Mouse (Mus musculus): ENCODE measurements around the gene Abca7. TPM values are rescaled to one million over a fixed set of nuclear protein-coding genes. Genes with fewer than 3 reads are reported as not detected.

Gene Abca7
- 3.3 and 3.4 TPM in 2 replicates for polyA plus RNA-seq (2015; fragmentation: Nextera tagmentation; extraction: Ambion mirVana)

DNA sequence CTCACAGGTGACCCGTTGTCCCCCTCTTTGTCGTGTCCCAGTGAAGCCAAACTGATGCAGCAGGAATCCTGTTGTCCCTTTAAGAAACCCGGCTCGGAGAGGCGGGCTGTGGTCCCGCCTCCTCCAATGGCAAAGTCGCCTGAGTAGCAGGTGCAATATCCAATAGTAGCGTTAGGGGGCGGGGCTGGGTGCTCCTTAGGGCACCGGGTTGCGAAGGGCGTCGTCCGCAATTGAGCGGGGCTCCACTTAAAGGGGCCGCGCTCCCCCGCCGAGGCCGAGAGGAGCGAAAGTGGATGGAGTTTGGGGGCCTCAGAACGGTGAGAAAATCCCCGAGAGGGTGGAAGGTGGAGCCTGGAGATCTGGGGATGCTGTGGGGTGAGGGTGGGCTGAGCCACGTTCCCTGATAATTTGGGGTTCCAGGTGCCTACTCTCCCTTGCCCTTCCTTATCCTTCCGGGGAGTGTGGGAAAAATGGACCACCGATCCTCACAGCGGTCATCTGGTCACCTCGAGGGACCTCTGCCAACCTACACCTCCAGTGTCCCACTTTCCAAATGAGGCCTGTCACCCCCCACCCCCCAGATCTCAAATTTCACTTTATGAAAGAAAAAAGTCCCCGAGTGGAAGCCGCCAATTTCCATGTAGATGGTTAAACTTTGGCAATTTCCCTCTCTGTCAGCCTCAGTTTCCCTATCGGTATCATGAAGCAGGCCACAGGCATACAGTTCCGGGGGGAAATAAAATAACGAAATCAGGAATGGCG is at the start of gene Abca7:
Abca7 (plus strand) TSS at position 223 of the 762 bp plus-strand sequence.
- H3K9ac ChIP-seq (ENCODE audit: low read depth, low read length) = peak within 1 kb of the TSS; percentile 68
- ATAC-seq = peak; percentile 91
- under 1% methylated on average over 34 of the region's 34 CpGs for WGBS
- H3K4me2 ChIP-seq (ENCODE audit: low read depth, low read length) = peak within 1 kb of the TSS; percentile 90
- 0 out of 2 replicates have a peak, but pooled peaks cover 2% of the 10 kb centered on the region for H3K27me3 ChIP-seq (replicated peaks; ENCODE audit: control insufficient read depth, insufficient read depth, low read length)
- H3K9me3 ChIP-seq (ENCODE audit: control insufficient read depth, low read length) = peaks cover 3% of the 10 kb centered on the region
- H3K27ac ChIP-seq (ENCODE audit: low read length) = peak within 1 kb of the TSS; percentile 62
- H3K4me3 ChIP-seq (ENCODE audit: low read length) = peak within 1 kb of the TSS; percentile 57
- peaks cover 7% of the 10 kb centered on the region for H3K4me1 ChIP-seq (ENCODE audit: control insufficient read depth, insufficient read depth, low read length)
- H3K36me3 ChIP-seq (ENCODE audit: control insufficient read depth, insufficient read depth, low read length) = peaks cover 9% of the 10 kb centered on the region

DNA sequence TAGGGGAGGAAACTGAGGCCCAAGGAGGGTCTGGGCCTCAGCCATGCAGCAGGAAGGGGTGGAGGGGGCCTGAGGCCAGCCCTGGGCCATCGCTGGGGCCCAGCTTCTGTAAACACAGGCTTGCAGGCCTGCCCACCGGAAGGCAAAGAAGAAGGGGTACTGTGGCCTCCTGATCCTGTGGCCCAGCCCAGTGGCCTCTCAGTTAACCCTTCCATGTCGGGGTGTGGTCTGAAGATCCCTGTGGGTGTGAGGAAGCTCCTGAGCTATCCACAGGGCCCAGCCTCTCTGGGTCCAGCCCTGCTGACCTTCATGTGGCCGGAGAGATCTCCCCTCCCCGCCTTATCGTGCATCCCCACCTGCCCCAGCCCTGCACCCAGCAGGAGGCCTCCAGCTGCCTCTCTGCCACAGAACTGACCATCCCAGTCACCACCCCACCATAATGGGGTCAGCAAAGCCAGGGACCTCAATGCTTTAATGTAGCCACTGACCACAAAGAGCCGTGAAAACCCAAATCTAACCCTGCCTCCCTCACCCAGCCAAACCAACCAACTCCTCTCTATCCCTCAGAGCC is 49.5 kb upstream of the Abca7 start:
- no peaks in the 10 kb centered on the region for H3K27me3 ChIP-seq (replicated peaks; ENCODE audit: control insufficient read depth, insufficient read depth, low read length)
- peak overlapping the region; percentile 56 for H3K4me2 ChIP-seq (ENCODE audit: low read depth, low read length)
- peak overlapping the region; percentile 65 for H3K9ac ChIP-seq (ENCODE audit: low read depth, low read length)
- peak overlapping the region; percentile 91 for H3K27ac ChIP-seq (ENCODE audit: low read length)
- H3K36me3 ChIP-seq (ENCODE audit: control insufficient read depth, insufficient read depth, low read length) = peaks cover 18% of the 10 kb centered on the region
- peak; percentile 47 for ATAC-seq
- no peaks in the 10 kb centered on the region for H3K9me3 ChIP-seq (ENCODE audit: control insufficient read depth, low read length)
- H3K4me3 ChIP-seq (ENCODE audit: low read length) = peak overlapping the region; percentile 24
- peaks cover 40% of the 10 kb centered on the region for H3K4me1 ChIP-seq (ENCODE audit: control insufficient read depth, insufficient read depth, low read length)
- 22% methylated on average over 7 of the region's 7 CpGs for WGBS

DNA sequence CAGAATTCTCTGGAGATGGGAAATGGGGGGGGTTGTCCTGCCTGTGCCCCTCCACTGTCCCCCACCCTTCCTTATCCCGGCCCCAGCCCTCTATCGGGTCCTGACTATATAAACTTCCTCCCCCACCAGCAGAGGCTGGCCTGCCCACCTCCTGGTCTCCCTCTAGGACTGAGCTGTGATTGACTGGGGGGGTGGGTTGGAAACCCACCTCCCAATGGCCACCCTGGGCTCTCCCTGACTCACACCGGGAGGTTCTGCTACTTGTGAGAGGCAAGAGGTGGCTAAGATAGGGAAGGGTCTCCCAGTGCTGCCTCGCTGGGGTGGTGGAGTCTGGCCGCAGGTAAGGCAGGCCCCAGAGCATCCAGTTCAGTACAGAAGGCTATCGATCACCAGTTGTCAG is 48.8 kb upstream of the Abca7 start:
- peaks cover 40% of the 10 kb centered on the region for H3K4me1 ChIP-seq (ENCODE audit: control insufficient read depth, insufficient read depth, low read length)
- no peak overlapping the region for H3K4me2 ChIP-seq (ENCODE audit: low read depth, low read length)
- H3K27me3 ChIP-seq (replicated peaks; ENCODE audit: control insufficient read depth, insufficient read depth, low read length) = no peaks in the 10 kb centered on the region
- no peak overlapping the region for H3K4me3 ChIP-seq (ENCODE audit: low read length)
- no peak for ATAC-seq
- 59% methylated on average over 6 of the region's 6 CpGs for WGBS
- peak overlapping the region; percentile 65; the same call in 1 of the 2 replicates for H3K9ac ChIP-seq (ENCODE audit: low read depth, low read length)
- H3K36me3 ChIP-seq (ENCODE audit: control insufficient read depth, insufficient read depth, low read length) = peaks cover 19% of the 10 kb centered on the region
- no peaks in the 10 kb centered on the region for H3K9me3 ChIP-seq (ENCODE audit: control insufficient read depth, low read length)
- H3K27ac ChIP-seq (ENCODE audit: low read length) = peak overlapping the region; percentile 91

DNA sequence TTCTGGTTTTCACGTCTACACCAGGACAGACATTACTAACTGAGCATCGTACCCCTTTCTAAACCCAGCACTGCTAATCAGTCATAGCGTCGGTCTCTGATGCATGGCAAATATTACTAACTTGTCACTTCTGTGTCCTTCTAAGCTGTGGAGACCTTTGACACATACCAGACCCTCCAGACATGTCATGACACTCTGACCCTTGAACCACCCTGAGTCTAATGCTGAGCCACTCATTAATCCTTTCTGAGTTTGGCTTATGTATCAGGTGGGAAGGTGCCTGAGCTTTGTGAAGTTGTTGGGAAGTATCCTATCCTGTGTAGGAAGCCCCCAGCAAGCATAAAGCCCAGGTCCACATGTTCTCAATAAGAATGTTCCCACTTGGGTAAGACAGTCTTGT is 46.4 kb upstream of the Abca7 start:
- peak overlapping the region; percentile 2; the same call in 1 of the 2 replicates for H3K9ac ChIP-seq (ENCODE audit: low read depth, low read length)
- 67% methylated on average over 4 of the region's 4 CpGs for WGBS
- H3K4me2 ChIP-seq (ENCODE audit: low read depth, low read length) = no peak overlapping the region
- H3K27me3 ChIP-seq (replicated peaks; ENCODE audit: control insufficient read depth, insufficient read depth, low read length) = no peaks in the 10 kb centered on the region
- peaks cover 22% of the 10 kb centered on the region for H3K36me3 ChIP-seq (ENCODE audit: control insufficient read depth, insufficient read depth, low read length)
- H3K9me3 ChIP-seq (ENCODE audit: control insufficient read depth, low read length) = no peaks in the 10 kb centered on the region
- peaks cover 27% of the 10 kb centered on the region for H3K4me1 ChIP-seq (ENCODE audit: control insufficient read depth, insufficient read depth, low read length)
- no peak overlapping the region for H3K27ac ChIP-seq (ENCODE audit: low read length)
- ATAC-seq = no peak
- H3K4me3 ChIP-seq (ENCODE audit: low read length) = no peak overlapping the region

DNA sequence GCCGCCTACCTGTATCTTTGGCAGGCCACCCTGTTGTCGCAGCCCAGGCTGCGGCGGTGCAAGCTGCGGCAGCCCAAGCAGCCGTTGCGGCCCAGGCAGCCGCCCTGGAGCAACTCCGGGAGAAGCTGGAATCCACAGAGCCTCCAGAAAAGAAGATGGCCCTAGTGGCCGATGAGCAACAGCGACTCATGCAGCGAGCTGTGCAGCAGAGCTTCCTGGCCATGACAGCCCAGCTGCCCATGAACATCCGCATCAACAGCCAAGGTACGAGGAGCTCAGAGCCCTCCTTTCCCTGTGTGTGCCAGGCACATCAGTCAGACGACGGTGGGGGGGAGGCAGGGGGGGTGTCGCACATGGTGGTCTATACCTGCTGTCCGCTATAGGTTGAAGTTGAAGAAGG is 45.6 kb upstream of the Abca7 start:
- H3K27me3 ChIP-seq (replicated peaks; ENCODE audit: control insufficient read depth, insufficient read depth, low read length) = no peaks in the 10 kb centered on the region
- no peak overlapping the region for H3K4me3 ChIP-seq (ENCODE audit: low read length)
- H3K9ac ChIP-seq (ENCODE audit: low read depth, low read length) = no peak overlapping the region
- no peak for ATAC-seq
- no peak overlapping the region for H3K4me2 ChIP-seq (ENCODE audit: low read depth, low read length)
- no peaks in the 10 kb centered on the region for H3K9me3 ChIP-seq (ENCODE audit: control insufficient read depth, low read length)
- peaks cover 22% of the 10 kb centered on the region for H3K36me3 ChIP-seq (ENCODE audit: control insufficient read depth, insufficient read depth, low read length)
- peaks cover 19% of the 10 kb centered on the region for H3K4me1 ChIP-seq (ENCODE audit: control insufficient read depth, insufficient read depth, low read length)
- H3K27ac ChIP-seq (ENCODE audit: low read length) = no peak overlapping the region
- WGBS = 81% methylated on average over 18 of the region's 18 CpGs

DNA sequence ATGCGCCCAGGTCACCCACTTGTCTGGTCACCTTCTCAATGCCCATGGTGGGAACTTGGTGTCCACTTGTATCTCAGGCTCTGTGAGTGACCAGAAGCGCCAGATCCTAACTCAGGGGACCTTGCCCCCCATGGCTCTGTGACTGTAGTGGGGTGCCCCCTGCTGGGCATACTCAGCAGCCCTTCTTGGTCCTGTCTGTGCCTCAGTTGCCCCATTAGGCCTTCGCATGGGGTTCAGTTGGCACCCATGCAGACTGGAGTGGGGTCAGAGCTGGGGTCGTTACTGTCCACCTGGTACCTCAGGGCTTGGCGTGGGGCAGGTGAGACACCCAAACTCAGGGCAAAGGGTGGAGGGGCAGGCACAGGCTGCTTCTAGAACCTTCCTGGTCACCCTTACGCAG is 42.3 kb upstream of the Abca7 start:
- WGBS = 86% methylated on average over 6 of the region's 6 CpGs
- Histone ChIP-seq H3K36me3 (ENCODE audit: control insufficient read depth, insufficient read depth, low read length) (peaks cover 22% of the 10 kb centered on the region), H3K9ac (ENCODE audit: low read depth, low read length) (no peak overlapping the region), H3K27me3 (replicated peaks; ENCODE audit: control insufficient read depth, insufficient read depth, low read length) (no peaks in the 10 kb centered on the region), H3K4me2 (ENCODE audit: low read depth, low read length) (no peak overlapping the region), H3K4me1 (ENCODE audit: control insufficient read depth, insufficient read depth, low read length) (peaks cover 5% of the 10 kb centered on the region; the same call in 1 of the 2 replicates), H3K27ac (ENCODE audit: low read length) (no peak overlapping the region), H3K4me3 (ENCODE audit: low read length) (no peak overlapping the region), H3K9me3 (ENCODE audit: control insufficient read depth, low read length) (no peaks in the 10 kb centered on the region)
- no peak for ATAC-seq

DNA sequence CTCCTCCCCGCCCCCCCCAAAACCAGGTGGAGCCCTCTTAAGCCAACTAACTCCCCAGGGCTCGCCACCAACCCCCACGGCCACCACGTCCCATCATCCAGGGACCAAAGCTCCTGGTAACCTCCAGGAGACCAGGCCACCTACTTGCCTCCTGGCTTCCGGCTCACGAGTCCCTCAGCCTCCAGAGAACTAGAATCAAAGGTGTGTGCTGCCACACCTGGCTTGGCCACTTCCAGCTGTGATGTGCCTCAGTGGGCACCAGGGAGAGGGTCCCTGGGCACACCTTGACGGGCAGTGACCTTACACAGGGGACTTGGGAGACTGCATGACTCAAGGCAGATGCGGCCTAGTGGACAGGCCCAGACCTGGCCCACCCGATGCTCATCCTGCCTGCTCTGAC is 40.6 kb upstream of the Abca7 start:
- Histone ChIP-seq H3K27me3 (replicated peaks; ENCODE audit: control insufficient read depth, insufficient read depth, low read length) (no peaks in the 10 kb centered on the region), H3K4me1 (ENCODE audit: control insufficient read depth, insufficient read depth, low read length) (peaks cover 7% of the 10 kb centered on the region; the same call in 1 of the 2 replicates), H3K9me3 (ENCODE audit: control insufficient read depth, low read length) (no peaks in the 10 kb centered on the region), H3K4me2 (ENCODE audit: low read depth, low read length) (no peak overlapping the region), H3K27ac (ENCODE audit: low read length) (no peak overlapping the region), H3K36me3 (ENCODE audit: control insufficient read depth, insufficient read depth, low read length) (peaks cover 15% of the 10 kb centered on the region), H3K9ac (ENCODE audit: low read depth, low read length) (no peak overlapping the region), H3K4me3 (ENCODE audit: low read length) (no peak overlapping the region)
- ATAC-seq = no peak
- 78% methylated on average over 9 of the region's 9 CpGs for WGBS

DNA sequence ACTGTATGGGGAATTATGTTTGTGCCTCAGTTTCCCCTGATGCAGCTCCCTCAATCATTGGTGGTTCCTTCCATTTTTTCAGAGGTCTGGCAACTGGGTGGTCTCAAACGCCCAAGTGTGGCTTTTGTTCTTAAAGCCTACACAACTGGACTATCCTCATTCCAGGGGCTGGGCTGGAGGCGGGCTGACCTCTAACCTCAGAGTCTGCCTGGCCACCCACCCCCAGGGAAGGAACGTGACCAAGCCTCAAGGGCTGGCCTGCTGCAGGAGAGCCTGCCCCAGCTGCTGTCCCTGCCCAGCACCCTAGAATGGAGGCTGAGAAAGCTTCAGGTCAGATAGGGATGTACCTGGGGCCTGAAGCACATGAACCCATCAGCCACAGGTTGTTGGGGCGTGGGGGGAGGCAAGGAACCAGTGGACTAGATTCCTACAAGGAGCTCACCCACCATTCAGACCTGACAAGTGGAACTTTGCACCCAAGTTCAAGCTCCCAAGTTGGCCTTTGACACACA is 39.6 kb upstream of the Abca7 start:
- no peaks in the 10 kb centered on the region for H3K9me3 ChIP-seq (ENCODE audit: control insufficient read depth, low read length)
- H3K36me3 ChIP-seq (ENCODE audit: control insufficient read depth, insufficient read depth, low read length) = peaks cover 5% of the 10 kb centered on the region
- no peak for ATAC-seq
- H3K27ac ChIP-seq (ENCODE audit: low read length) = no peak overlapping the region
- H3K4me2 ChIP-seq (ENCODE audit: low read depth, low read length) = no peak overlapping the region
- 30% methylated on average over 4 of the region's 4 CpGs for WGBS
- peaks cover 12% of the 10 kb centered on the region; the same call in 1 of the 2 replicates for H3K4me1 ChIP-seq (ENCODE audit: control insufficient read depth, insufficient read depth, low read length)
- no peak overlapping the region for H3K4me3 ChIP-seq (ENCODE audit: low read length)
- H3K9ac ChIP-seq (ENCODE audit: low read depth, low read length) = peak overlapping the region; percentile 19; the same call in 1 of the 2 replicates
- H3K27me3 ChIP-seq (replicated peaks; ENCODE audit: control insufficient read depth, insufficient read depth, low read length) = no peaks in the 10 kb centered on the region

DNA sequence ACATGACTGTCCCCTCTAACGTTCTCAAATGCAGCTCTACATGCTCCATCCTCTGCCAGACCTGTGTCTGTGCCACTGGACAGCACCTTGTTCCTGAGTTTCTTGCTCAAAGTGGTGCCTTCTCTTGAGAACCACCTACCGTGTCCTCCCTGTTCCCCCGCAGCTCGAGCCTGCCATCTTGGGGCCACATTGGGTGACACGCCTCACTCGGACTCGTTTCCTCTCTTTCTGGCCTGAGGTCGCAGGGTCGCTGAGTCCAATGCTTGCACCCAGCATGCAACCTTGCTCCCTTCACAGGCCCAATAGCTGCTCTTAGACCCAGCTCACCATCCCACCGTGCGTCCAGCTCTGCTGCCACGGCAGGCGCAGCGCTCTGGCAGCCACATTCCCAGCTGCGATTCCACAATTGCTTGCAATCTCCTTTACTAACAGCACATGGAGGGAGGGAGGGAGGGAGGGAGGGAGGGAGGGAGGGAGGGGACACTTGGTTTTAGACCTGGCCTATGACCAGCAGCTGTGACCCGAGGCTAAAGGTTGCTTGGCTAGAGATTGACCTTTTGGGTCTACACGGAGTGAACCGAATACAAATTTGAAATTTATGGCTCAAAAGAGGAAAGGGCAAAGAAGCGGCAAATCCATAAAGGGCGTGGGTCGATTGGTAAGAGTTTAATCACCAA is 38.0 kb upstream of the Abca7 start:
- H3K27ac ChIP-seq (ENCODE audit: low read length) = 0 out of 2 replicates have a peak overlapping the region, but pooled peaks have one; percentile 51
- H3K9ac ChIP-seq (ENCODE audit: low read depth, low read length) = peak overlapping the region; percentile 59
- H3K36me3 ChIP-seq (ENCODE audit: control insufficient read depth, insufficient read depth, low read length) = peaks cover 13% of the 10 kb centered on the region; the same call in 1 of the 2 replicates
- no peaks in the 10 kb centered on the region for H3K9me3 ChIP-seq (ENCODE audit: control insufficient read depth, low read length)
- no peaks in the 10 kb centered on the region for H3K27me3 ChIP-seq (replicated peaks; ENCODE audit: control insufficient read depth, insufficient read depth, low read length)
- peaks cover 12% of the 10 kb centered on the region; the same call in 1 of the 2 replicates for H3K4me1 ChIP-seq (ENCODE audit: control insufficient read depth, insufficient read depth, low read length)
- whole genome bisulfite sequencing = 9% methylated on average over 21 of the region's 21 CpGs
- peak; percentile 21; the same call in 1 of the 2 replicates for ATAC-seq
- peak overlapping the region; percentile 29; the same call in 1 of the 2 replicates for H3K4me3 ChIP-seq (ENCODE audit: low read length)
- peak overlapping the region; percentile 43 for H3K4me2 ChIP-seq (ENCODE audit: low read depth, low read length)

Measured in intestine, embryonic 16.5 days (tissue).